7 mouse cellular contexts compared by ENCODE assay signal in the genomic region with DNA sequence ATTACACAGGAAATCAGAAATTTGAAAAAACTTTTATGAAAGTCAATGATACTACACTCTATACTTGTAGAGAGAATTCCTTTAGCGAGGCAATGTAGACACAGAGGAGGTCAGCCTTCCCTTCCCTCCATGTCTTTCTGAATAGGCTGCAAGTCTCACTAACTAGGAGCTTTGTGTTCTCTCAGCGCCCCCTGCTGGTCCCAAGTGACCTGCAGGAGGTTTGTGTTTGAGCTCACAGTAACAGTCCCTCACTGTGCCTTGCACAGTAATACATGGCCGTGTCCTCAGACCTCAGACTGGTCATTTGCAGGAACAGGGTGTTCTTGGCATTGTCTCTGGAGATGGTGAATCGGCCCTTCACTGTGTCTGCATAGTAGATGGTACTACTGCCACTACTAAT.
DNase-seq lines count a peak whose midpoint lies in the region; ATAC-seq lines count a peak whose summit lies in the region.

No protein-coding gene starts in this region.

- peak; percentile 8 for DNase-seq in layer of hippocampus, adult 11-12 months (ENCODE audit: low spot score)
- DNase-seq in layer of hippocampus, postnatal 36 days = no peak
- peak; percentile 34 for DNase-seq in CD4-positive helper T cell, adult 2 months (ENCODE audit: low read depth, low spot score)
- peak; percentile 32 for DNase-seq in ES-CJ7 (ENCODE audit: low read depth, low spot score)
- peak; percentile 5 for DNase-seq in embryo, embryonic 10 days (ENCODE audit: low spot score)

- ATAC-seq in megakaryocyte progenitor cell, adult 5-6 weeks (replicated peaks; ENCODE audit: poor library complexity) = peak; percentile 78
- ATAC-seq in erythroid progenitor cell, adult 5-6 weeks (replicated peaks; ENCODE audit: low FRiP score, poor library complexity, severe bottlenecking) = no peak

Comparison
In these comparisons a context has a peak if more than half of its experiments do, and no peak if none do; other contexts are left out.
1. DNase-seq: peak in layer of hippocampus, adult 11-12 months (single experiment), CD4-positive helper T cell, adult 2 months (single experiment), ES-CJ7 (single experiment) and embryo, embryonic 10 days (single experiment); none in layer of hippocampus, postnatal 36 days (0 of 2).